Mouse (Mus musculus): ENCODE measurements around the gene Znrf1.

- TF ChIP-seq CTCF (IDR thresholded peaks at IDR 0.05; ENCODE audit: borderline replicate concordance, insufficient read depth, low read depth, low read length) (no peak), POLR2A (IDR thresholded peaks at IDR 0.05; ENCODE audit: borderline replicate concordance, insufficient read depth, low read length) (no peak)
Measured at GRCm38 (mm10) chr8:111547144-111547543, 11.2 kb downstream of the Znrf1 start.
